Mouse (Mus musculus) stomach, embryonic 14.5 days (tissue): ENCODE results near the gene Nxph1. TPM values are rescaled to one million over a fixed set of nuclear protein-coding genes. Genes with fewer than 3 reads are reported as not detected.

Experiments
- ATAC-seq: fragments of 200-750 bp; cut with Nextera tagmentation; 2 replicates; pipeline ENCODE4 v1.8.0; 2017; ENCODE audit warnings: low read depth, moderate TSS enrichment; ENCODE audit not compliant: insufficient number of reproducible peaks, insufficient read depth, low FRiP score
- H3K27ac ChIP-seq: fragments of 300-500 bp; sonication (generic); 2 replicates; pipeline ENCODE4 v1.5.1; 2014; ENCODE audit warnings: mild to moderate bottlenecking, low read length, moderate library complexity, mixed read lengths
- H3K27me3 ChIP-seq: fragments of 300-500 bp; sonication (generic); 2 replicates; pipeline ENCODE4 v1.6.1; 2014; ENCODE audit warnings: low read length, control low read depth, mixed read lengths; ENCODE audit not compliant: control insufficient read depth, insufficient read depth
- H3K36me3 ChIP-seq: fragments of 300-500 bp; sonication (generic); 2 replicates; pipeline ENCODE4 v1.6.1; 2014; ENCODE audit warnings: mild to moderate bottlenecking, control low read depth, low read length, moderate library complexity, mixed read lengths; ENCODE audit not compliant: control insufficient read depth, insufficient read depth
- H3K4me1 ChIP-seq: fragments of 300-500 bp; sonication (generic); 2 replicates; pipeline ENCODE4 v1.6.1; 2014; ENCODE audit warnings: low read length, control low read depth, mixed read lengths; ENCODE audit not compliant: control insufficient read depth, insufficient read depth
- H3K4me2 ChIP-seq: fragments of 300-500 bp; sonication (generic); replicated peaks from 2 replicates; pipeline ENCODE4 v1.6.1; 2014; ENCODE audit warnings: low read depth, low read length, control low read depth
- H3K4me3 ChIP-seq: fragments of 300-500 bp; sonication (generic); 2 replicates; pipeline ENCODE4 v1.5.1; 2014; ENCODE audit warnings: low read depth, low read length, control low read depth
- H3K9ac ChIP-seq: fragments of 300-500 bp; sonication (generic); replicated peaks from 2 replicates; pipeline ENCODE4 v1.6.1; 2014; ENCODE audit warnings: low read depth, mild to moderate bottlenecking, control low read depth, low read length, moderate library complexity, mixed read lengths
- H3K9me3 ChIP-seq: fragments of 300-500 bp; sonication (generic); 2 replicates; pipeline ENCODE4 v1.6.1; 2016; ENCODE audit warnings: low read depth, low read length, control low read depth; ENCODE audit not compliant: control insufficient read depth
- WGBS: fragments of 180-500 bp; shearing (Covaris S2); extraction: QIAGEN DNeasy Blood & Tissue Kit; methylation state at CpG from one replicate; pipeline ENCODE4 v1.1.7; 2014; 5-methylcytosine and 5-hydroxymethylcytosine counted together
- polyA plus RNA-seq: library from polyadenylated mRNA; unstranded; fragments of >200 nt; fragmentation: Nextera tagmentation; extraction: Ambion mirVana; gene quantifications from 2 replicates; pipeline ENCODE4 v1.2.1, GENCODE M21; 2014

Gene Nxph1
- polyA plus RNA-seq, 1 experiment from 2014 or later, result 0.82 TPM

DNA sequence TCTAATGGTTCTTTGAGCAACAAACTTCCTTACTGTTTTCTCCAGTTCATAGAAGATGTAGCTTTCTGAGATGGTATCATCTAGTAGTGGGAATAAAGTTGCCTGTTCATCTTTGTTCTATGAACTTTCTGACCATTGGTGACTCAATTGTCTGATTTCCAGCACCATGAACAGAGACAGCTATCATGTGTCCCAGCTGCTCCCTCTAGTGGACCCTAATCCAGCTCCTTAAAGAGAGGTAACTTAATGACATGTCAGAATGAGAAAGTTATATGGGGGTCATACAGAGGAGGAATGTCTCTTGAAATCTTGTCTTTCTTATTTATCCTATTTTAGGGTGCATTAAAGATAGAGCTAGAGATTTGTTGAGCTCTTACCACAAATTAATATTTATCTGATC lies 286.6 kb downstream of the Nxph1 start:
- Histone ChIP-seq H3K36me3 (no peaks in the 10 kb centered on the region), H3K9ac (no peak overlapping the region), H3K4me2 (no peak overlapping the region), H3K27me3 (no peaks in the 10 kb centered on the region), H3K4me3 (no peak overlapping the region), H3K9me3 (no peaks in the 10 kb centered on the region), H3K4me1 (no peaks in the 10 kb centered on the region), H3K27ac (no peak overlapping the region)
- no peak for ATAC-seq

DNA sequence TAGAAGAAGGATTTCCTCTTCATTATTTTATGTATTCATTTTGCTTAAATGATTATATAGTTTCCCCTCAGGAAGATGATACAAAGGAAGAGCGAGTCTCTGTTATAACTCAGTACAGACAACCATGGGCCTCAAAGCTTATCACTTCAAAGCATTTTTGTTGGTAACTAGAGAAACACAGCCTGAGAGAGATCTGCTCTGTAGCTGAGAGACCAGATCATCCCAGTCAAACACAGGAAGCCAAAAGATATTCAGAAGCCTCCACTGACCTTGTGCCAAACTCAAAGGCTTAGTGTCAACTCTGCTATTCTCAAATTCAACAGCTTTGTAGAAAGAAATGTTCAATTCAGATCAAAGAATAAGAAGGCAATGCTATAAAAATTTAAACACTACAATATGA lies 319.8 kb downstream of the Nxph1 start:
- Histone ChIP-seq H3K4me3 (no peak overlapping the region), H3K27ac (no peak overlapping the region), H3K9ac (no peak overlapping the region), H3K27me3 (no peaks in the 10 kb centered on the region), H3K36me3 (no peaks in the 10 kb centered on the region), H3K4me2 (no peak overlapping the region), H3K4me1 (no peaks in the 10 kb centered on the region), H3K9me3 (no peaks in the 10 kb centered on the region)
- no peak for ATAC-seq
- WGBS, result 84% methylated on average over 1 of the region's 1 CpGs

Other genes starting within 250 kb of the Nxph1 start
- gene Ica1, start 169.9 kb upstream of the Nxph1 start, polyA plus RNA-seq, result 25.4 and 25.6 TPM in 2 replicates